Mouse (Mus musculus) MEL (cell line): ENCODE data around the gene Lpo.

Source experiments
- CTCF ChIP-seq, 3 experiments: IDR thresholded peaks in 2 of 3; conservative IDR thresholded peaks in 1 of 3; 2 replicates each; pipeline ENCODE4 v1.5.1; 2011 to 2012; ENCODE audit warnings: low read length in 3 of 3, low read depth in 2 of 3, mild to moderate bottlenecking in 2 of 3, improper control_type of control experiment in 1 of 3, inconsistent platforms in 1 of 3, mixed read lengths in 1 of 3, moderate library complexity in 1 of 3; ENCODE audit not compliant: control insufficient read depth in 1 of 3, insufficient read depth in 1 of 3, poor library complexity in 1 of 3, severe bottlenecking in 1 of 3
- POLR2A ChIP-seq, 2 experiments: IDR thresholded peaks; 2 replicates each; pipeline ENCODE4 v1.6.1; 2011 to 2012; ENCODE audit warnings: low read length in 2 of 2, mild to moderate bottlenecking in 2 of 2, control low read depth in 1 of 2, improper control_type of control experiment in 1 of 2, low read depth in 1 of 2, moderate library complexity in 1 of 2; ENCODE audit not compliant: control insufficient read depth in 1 of 2, insufficient read depth in 1 of 2, poor library complexity in 1 of 2

DNA sequence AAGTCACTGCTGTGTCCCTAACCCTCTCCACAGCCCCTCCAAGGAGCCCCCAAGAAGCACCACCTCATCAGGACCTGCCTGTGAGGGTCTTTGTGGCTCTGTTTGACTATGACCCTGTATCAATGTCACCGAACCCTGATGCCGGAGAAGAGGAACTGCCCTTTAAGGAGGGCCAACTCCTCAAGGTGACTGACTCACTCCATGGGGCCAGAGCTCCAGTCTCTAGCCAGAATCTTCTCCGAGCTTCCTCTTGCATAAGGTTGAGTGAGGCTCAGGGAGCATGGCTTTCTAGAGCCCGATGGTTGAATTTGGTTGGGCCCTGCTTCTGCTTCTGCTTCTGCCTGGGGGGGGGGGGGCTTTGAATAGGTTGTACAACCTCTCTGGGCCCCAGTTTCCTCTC lies 48.7 kb downstream of the Lpo start:
- TF ChIP-seq POLR2A (IDR thresholded peaks at IDR 0.05; ENCODE audit: control insufficient read depth in 1 of 2, insufficient read depth in 1 of 2, low read depth in 1 of 2, low read length in 2 of 2, poor library complexity in 1 of 2) (no peak), CTCF (IDR thresholded peaks at IDR 0.05 in 2 of 3, conservative IDR thresholded peaks at IDR 0.05 in 1 of 3; ENCODE audit: control insufficient read depth in 1 of 3, insufficient read depth in 1 of 3, low read depth in 2 of 3, low read length in 3 of 3, poor library complexity in 1 of 3, severe bottlenecking in 1 of 3) (no peak)
